Mouse (Mus musculus): ENCODE measurements around the gene Gm20509. TPM values are rescaled to one million over a fixed set of nuclear protein-coding genes. Genes with fewer than 3 reads are reported as not detected.

The Gm20509 gene
- polyA plus RNA-seq, 1 experiment = not detected

GRCm38 (mm10) chr9:73090121-73090520 lies 12.1 kb upstream of the Gm20509 start:
- Histone ChIP-seq H3K9me3 (replicated peaks; ENCODE audit: control insufficient read depth, insufficient read depth, low read length, poor library complexity, severe bottlenecking) (no peaks in the 10 kb centered on the region), H3K9ac (ENCODE audit: low read depth, poor library complexity, severe bottlenecking) (no peak overlapping the region), H3K4me1 (ENCODE audit: control insufficient read depth, insufficient read depth, low read length) (no peaks in the 10 kb centered on the region), H3K27me3 (ENCODE audit: control insufficient read depth, insufficient read depth, low read length, poor library complexity, severe bottlenecking) (no peaks in the 10 kb centered on the region), H3K4me3 (ENCODE audit: low read depth, low read length) (no peak overlapping the region), H3K36me3 (ENCODE audit: control insufficient read depth, insufficient read depth, low read length, poor library complexity, severe bottlenecking) (no peaks in the 10 kb centered on the region), H3K27ac (ENCODE audit: insufficient read depth, low read length) (no peak overlapping the region)
- TF ChIP-seq CTCF (IDR thresholded peaks at IDR 0.05; ENCODE audit: low read depth, low read length) = no peak
- TF ChIP-seq EP300 (IDR thresholded peaks at IDR 0.05; ENCODE audit: insufficient read depth, low read depth, low read length) = no peak
- no peak for TF ChIP-seq POLR2A (IDR thresholded peaks at IDR 0.05; ENCODE audit: insufficient read depth, low read length)

DNA sequence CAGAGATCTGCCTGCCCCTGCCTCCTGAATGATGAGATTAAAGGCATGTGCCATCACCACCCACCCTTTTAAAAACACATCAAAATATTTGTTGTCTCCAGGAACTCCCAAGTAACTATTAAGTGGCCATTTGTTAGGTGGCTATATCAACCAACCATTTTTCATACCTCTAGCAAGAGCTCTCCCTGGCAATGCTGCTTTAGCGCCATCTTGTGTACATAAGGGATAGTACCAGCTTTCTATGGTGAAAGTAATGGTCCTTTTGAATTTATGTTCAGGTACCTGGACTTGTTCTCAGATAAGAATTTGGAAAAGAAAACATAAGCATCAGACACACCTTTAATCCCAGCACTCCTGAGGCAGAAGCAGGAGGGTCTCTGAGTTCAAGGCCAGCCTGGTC lies 10.5 kb upstream of the Gm20509 start:
- TF ChIP-seq CTCF (IDR thresholded peaks at IDR 0.05; ENCODE audit: low read depth, low read length) (peak; percentile 34), POLR2A (IDR thresholded peaks at IDR 0.05; ENCODE audit: insufficient read depth, low read length) (no peak), EP300 (IDR thresholded peaks at IDR 0.05; ENCODE audit: insufficient read depth, low read depth, low read length) (no peak)
- no peaks in the 10 kb centered on the region for H3K9me3 ChIP-seq (replicated peaks; ENCODE audit: control insufficient read depth, insufficient read depth, low read length, poor library complexity, severe bottlenecking)
- no peak overlapping the region for H3K9ac ChIP-seq (ENCODE audit: low read depth, poor library complexity, severe bottlenecking)
- H3K27ac ChIP-seq (ENCODE audit: insufficient read depth, low read length) = no peak overlapping the region
- no peaks in the 10 kb centered on the region for H3K36me3 ChIP-seq (ENCODE audit: control insufficient read depth, insufficient read depth, low read length, poor library complexity, severe bottlenecking)
- no peaks in the 10 kb centered on the region for H3K4me1 ChIP-seq (ENCODE audit: control insufficient read depth, insufficient read depth, low read length)
- H3K27me3 ChIP-seq (ENCODE audit: control insufficient read depth, insufficient read depth, low read length, poor library complexity, severe bottlenecking) = no peaks in the 10 kb centered on the region
- H3K4me3 ChIP-seq (ENCODE audit: low read depth, low read length) = no peak overlapping the region

DNA sequence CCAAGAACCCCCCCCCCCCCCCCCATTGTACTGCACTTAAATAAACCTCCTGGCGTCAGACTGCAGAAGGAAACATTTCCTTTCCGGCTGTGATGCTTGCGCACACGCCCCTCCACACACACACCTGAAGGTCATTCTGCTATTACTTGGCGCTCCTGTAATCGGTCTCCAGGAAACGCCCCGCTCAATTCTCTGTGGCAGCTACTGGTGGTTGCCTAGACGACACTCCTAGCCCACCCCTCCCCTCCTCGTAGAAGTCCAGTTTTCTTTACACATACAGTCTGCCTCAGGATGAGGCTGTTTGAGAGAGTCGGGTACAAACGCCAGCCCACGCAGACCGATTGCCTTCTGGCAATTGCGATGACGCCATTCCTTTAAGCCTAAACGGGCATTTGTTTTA lies 7.7 kb upstream of the Gm20509 start:
- no peak overlapping the region for H3K4me3 ChIP-seq (ENCODE audit: low read depth, low read length)
- no peak overlapping the region for H3K27ac ChIP-seq (ENCODE audit: insufficient read depth, low read length)
- TF ChIP-seq CTCF (IDR thresholded peaks at IDR 0.05; ENCODE audit: low read depth, low read length) (no peak), EP300 (IDR thresholded peaks at IDR 0.05; ENCODE audit: insufficient read depth, low read depth, low read length) (peak; percentile 89; the same call in 1 of the 2 replicates), POLR2A (IDR thresholded peaks at IDR 0.05; ENCODE audit: insufficient read depth, low read length) (no peak)
- no peaks in the 10 kb centered on the region for H3K4me1 ChIP-seq (ENCODE audit: control insufficient read depth, insufficient read depth, low read length)
- no peaks in the 10 kb centered on the region for H3K36me3 ChIP-seq (ENCODE audit: control insufficient read depth, insufficient read depth, low read length, poor library complexity, severe bottlenecking)
- H3K27me3 ChIP-seq (ENCODE audit: control insufficient read depth, insufficient read depth, low read length, poor library complexity, severe bottlenecking) = no peaks in the 10 kb centered on the region
- no peaks in the 10 kb centered on the region for H3K9me3 ChIP-seq (replicated peaks; ENCODE audit: control insufficient read depth, insufficient read depth, low read length, poor library complexity, severe bottlenecking)
- no peak overlapping the region for H3K9ac ChIP-seq (ENCODE audit: low read depth, poor library complexity, severe bottlenecking)

DNA sequence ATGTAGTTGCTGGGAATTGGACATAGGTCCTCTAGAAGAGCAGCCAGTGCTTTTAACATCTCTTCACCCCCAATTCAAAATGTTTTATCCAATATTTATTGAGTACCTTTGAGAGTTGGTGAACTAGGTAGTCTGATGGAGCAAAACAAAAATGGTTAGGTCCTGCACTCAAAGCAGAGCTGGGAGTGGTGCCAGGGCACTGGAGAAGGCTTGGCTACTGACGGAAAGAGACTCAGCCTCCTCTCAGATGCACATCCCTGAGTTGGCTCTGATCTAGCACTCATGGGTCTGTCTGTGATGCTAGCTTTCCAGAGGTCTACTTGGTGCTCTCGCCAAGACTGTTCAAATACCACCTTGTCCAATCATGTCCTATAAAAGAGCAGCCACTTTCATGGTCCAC lies 4.4 kb upstream of the Gm20509 start:
- no peaks in the 10 kb centered on the region for H3K27me3 ChIP-seq (ENCODE audit: control insufficient read depth, insufficient read depth, low read length, poor library complexity, severe bottlenecking)
- no peak for TF ChIP-seq EP300 (IDR thresholded peaks at IDR 0.05; ENCODE audit: insufficient read depth, low read depth, low read length)
- TF ChIP-seq POLR2A (IDR thresholded peaks at IDR 0.05; ENCODE audit: insufficient read depth, low read length) = no peak
- no peak for TF ChIP-seq CTCF (IDR thresholded peaks at IDR 0.05; ENCODE audit: low read depth, low read length)
- H3K9ac ChIP-seq (ENCODE audit: low read depth, poor library complexity, severe bottlenecking) = no peak overlapping the region
- H3K36me3 ChIP-seq (ENCODE audit: control insufficient read depth, insufficient read depth, low read length, poor library complexity, severe bottlenecking) = no peaks in the 10 kb centered on the region
- no peaks in the 10 kb centered on the region for H3K9me3 ChIP-seq (replicated peaks; ENCODE audit: control insufficient read depth, insufficient read depth, low read length, poor library complexity, severe bottlenecking)
- H3K4me1 ChIP-seq (ENCODE audit: control insufficient read depth, insufficient read depth, low read length) = peaks cover 5% of the 10 kb centered on the region
- H3K27ac ChIP-seq (ENCODE audit: insufficient read depth, low read length) = no peak overlapping the region
- no peak overlapping the region for H3K4me3 ChIP-seq (ENCODE audit: low read depth, low read length)

DNA sequence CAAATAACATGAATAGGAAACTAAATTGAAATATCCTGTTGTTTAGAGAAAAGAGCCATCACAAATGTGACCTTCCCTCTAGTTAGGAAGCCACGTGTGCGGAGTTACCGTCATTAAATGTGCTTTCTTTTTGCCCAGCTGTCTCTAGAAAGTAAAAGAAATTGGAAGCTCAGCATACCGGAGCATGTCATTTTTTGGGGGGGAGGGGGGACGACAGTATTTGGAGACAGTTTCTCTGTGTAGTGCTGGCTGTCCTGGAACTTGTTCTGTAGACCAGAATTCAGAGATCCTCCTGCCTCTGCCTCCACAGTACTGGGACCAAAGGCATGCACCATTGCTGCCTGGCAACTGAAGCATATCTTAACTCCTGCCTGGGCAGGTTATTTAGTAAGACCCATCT lies 734 bp upstream of the Gm20509 start, which contains the start of gene Khdc3:
Gene Khdc3, plus strand, starts transcription at position 301 of the 400 bp plus-strand sequence.
- peaks cover 4% of the 10 kb centered on the region; the same call in 1 of the 2 replicates for H3K27me3 ChIP-seq (ENCODE audit: control insufficient read depth, insufficient read depth, low read length, poor library complexity, severe bottlenecking)

DNA sequence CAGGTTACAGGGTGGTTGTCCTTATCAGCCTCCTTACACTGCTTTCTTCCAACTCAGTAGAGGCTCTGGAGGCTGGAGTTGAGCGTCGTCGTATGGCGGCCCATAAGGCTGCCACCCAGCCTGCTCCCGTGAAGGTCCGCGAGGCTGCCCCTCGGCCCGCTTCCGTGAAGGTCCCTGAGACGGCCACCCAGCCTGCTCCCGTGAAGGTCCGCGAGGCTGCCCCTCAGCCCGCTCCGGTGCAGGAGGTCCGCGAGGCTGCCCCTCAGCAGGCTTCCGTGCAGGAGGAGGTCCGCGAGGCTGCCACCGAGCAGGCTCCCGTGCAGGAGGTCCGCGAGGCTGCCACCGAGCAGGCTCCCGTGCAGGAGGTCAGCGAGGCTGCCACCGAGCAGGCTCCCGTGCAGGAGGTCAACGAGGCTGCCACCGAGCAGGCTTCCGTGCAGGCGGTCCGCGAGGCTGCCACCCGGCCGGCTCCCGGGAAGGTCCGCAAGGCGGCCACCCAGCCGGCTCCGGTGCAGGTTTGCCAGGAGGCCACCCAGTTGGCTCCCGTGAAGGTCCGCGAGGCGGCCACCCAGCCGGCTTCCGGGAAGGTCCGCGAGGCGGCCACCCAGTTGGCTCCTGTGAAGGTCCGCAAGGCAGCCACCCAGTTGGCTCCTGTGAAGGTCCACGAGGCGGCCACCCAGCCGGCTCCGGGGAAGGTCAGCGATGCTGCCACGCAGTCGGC lies 1.0 kb downstream of the Gm20509 start:
- H3K4me3 ChIP-seq (ENCODE audit: low read depth, low read length) = peak overlapping the region; percentile 63
- no peaks in the 10 kb centered on the region for H3K36me3 ChIP-seq (ENCODE audit: control insufficient read depth, insufficient read depth, low read length, poor library complexity, severe bottlenecking)
- no peak overlapping the region for H3K27ac ChIP-seq (ENCODE audit: insufficient read depth, low read length)
- H3K4me1 ChIP-seq (ENCODE audit: control insufficient read depth, insufficient read depth, low read length) = peaks cover 5% of the 10 kb centered on the region
- peak overlapping the region; percentile 76 for H3K9ac ChIP-seq (ENCODE audit: low read depth, poor library complexity, severe bottlenecking)
- no peak for TF ChIP-seq CTCF (IDR thresholded peaks at IDR 0.05; ENCODE audit: low read depth, low read length)
- no peak for TF ChIP-seq EP300 (IDR thresholded peaks at IDR 0.05; ENCODE audit: insufficient read depth, low read depth, low read length)
- no peak for TF ChIP-seq POLR2A (IDR thresholded peaks at IDR 0.05; ENCODE audit: insufficient read depth, low read length)
- no peaks in the 10 kb centered on the region for H3K9me3 ChIP-seq (replicated peaks; ENCODE audit: control insufficient read depth, insufficient read depth, low read length, poor library complexity, severe bottlenecking)
- H3K27me3 ChIP-seq (ENCODE audit: control insufficient read depth, insufficient read depth, low read length, poor library complexity, severe bottlenecking) = peaks cover 4% of the 10 kb centered on the region; the same call in 1 of the 2 replicates

More for the DNA sequence above, 734 bp upstream of the Gm20509 start, which contains the start of gene Khdc3:
- Histone ChIP-seq H3K4me3 (ENCODE audit: low read depth, low read length) (peak within 1 kb of the TSS; percentile 63), H3K4me1 (ENCODE audit: control insufficient read depth, insufficient read depth, low read length) (peaks cover 5% of the 10 kb centered on the region), H3K9me3 (replicated peaks; ENCODE audit: control insufficient read depth, insufficient read depth, low read length, poor library complexity, severe bottlenecking) (no peaks in the 10 kb centered on the region), H3K9ac (ENCODE audit: low read depth, poor library complexity, severe bottlenecking) (no peak within 1 kb of the TSS), H3K27ac (ENCODE audit: insufficient read depth, low read length) (no peak within 1 kb of the TSS), H3K36me3 (ENCODE audit: control insufficient read depth, insufficient read depth, low read length, poor library complexity, severe bottlenecking) (no peaks in the 10 kb centered on the region)
- TF ChIP-seq EP300 (IDR thresholded peaks at IDR 0.05; ENCODE audit: insufficient read depth, low read depth, low read length) (no peak), POLR2A (IDR thresholded peaks at IDR 0.05; ENCODE audit: insufficient read depth, low read length) (no peak), CTCF (IDR thresholded peaks at IDR 0.05; ENCODE audit: low read depth, low read length) (no peak)

All from ES-Bruce4 (cell line).